Mouse (Mus musculus) kidney, adult 2 months (tissue): ENCODE data around the gene Irf2. TPM values are rescaled to one million over a fixed set of nuclear protein-coding genes. Genes with fewer than 3 reads are reported as not detected.
"Not testable (repeated sequence)": the region's sequence is repeated elsewhere in the genome, so short reads cannot be mapped to it uniquely, and the experiment has no call there.

ENCODE experiments used
- DNase-seq: peaks from one replicate; pipeline ENCODE4 v3.0.0; 2021
- H3K27ac ChIP-seq: fragments of 200-500 bp; 2 replicates; pipeline ENCODE4 v1.5.1; 2012; ENCODE audit warnings: low read depth, low read length, control low read depth, inconsistent platforms; ENCODE audit not compliant: insufficient read depth
- H3K27me3 ChIP-seq: fragments of 200-500 bp; replicated peaks from 2 replicates; pipeline ENCODE4 v1.6.1; 2012; ENCODE audit warnings: mild to moderate bottlenecking, moderate library complexity, low read length, inconsistent platforms; ENCODE audit not compliant: control insufficient read depth, insufficient read depth
- H3K36me3 ChIP-seq: fragments of 200-500 bp; 2 replicates; pipeline ENCODE4 v1.6.1; 2012; ENCODE audit warnings: mild to moderate bottlenecking, moderate library complexity, low read length, inconsistent platforms; ENCODE audit not compliant: control insufficient read depth, insufficient read depth
- H3K4me1 ChIP-seq: fragments of 200-500 bp; 2 replicates; pipeline ENCODE4 v1.6.1; 2011; ENCODE audit warnings: low read length; ENCODE audit not compliant: control insufficient read depth, insufficient read depth
- H3K4me3 ChIP-seq: fragments of 200-500 bp; 2 replicates; pipeline ENCODE4 v1.5.1; 2011; ENCODE audit warnings: mild to moderate bottlenecking, low read depth, low read length, control low read depth; ENCODE audit not compliant: insufficient read depth
- CTCF ChIP-seq: fragments of 200-500 bp; conservative IDR thresholded peaks from 2 replicates; pipeline ENCODE4 v1.5.1; 2011; ENCODE audit warnings: low read depth, mild to moderate bottlenecking, control low read depth, low read length, moderate library complexity, mixed read lengths; ENCODE audit not compliant: insufficient read depth, insufficient read length
- POLR2A ChIP-seq: fragments of 200-500 bp; IDR thresholded peaks from one replicate; pipeline ENCODE4 v1.6.1; 2011; ENCODE audit warnings: low read depth, low read length, control low read depth
- WGBS: fragments of 180-500 bp; shearing (Covaris S2); methylation state at CpG from one replicate; pipeline ENCODE4 v1.1.7; 2018; 5-methylcytosine and 5-hydroxymethylcytosine counted together
- polyA plus RNA-seq: library from polyadenylated mRNA; depleted of rRNA; stranded (reverse); fragments of >200 nt; gene quantifications from 2 replicates; pipeline ENCODE4 v1.2.3, GENCODE M21; 2012

Gene Irf2
- polyA plus RNA-seq, 1 experiment = 12.6 TPM

GRCm38 (mm10) chr8:46722536-46722935, 17.0 kb upstream of the Irf2 start:
- Histone ChIP-seq H3K27ac (no peak overlapping the region), H3K4me3 (no peak overlapping the region), H3K4me1 (no peaks in the 10 kb centered on the region), H3K27me3 (no peaks in the 10 kb centered on the region), H3K36me3 (no peaks in the 10 kb centered on the region)
- TF ChIP-seq POLR2A (no peak), CTCF (no peak)
- 57% methylated on average over 2 of the region's 2 CpGs for WGBS
- no peak for DNase-seq

- no peaks in the 10 kb centered on the region for H3K36me3 ChIP-seq
- no peak overlapping the region for H3K4me3 ChIP-seq
- no peaks in the 10 kb centered on the region for H3K27me3 ChIP-seq
- H3K4me1 ChIP-seq = no peaks in the 10 kb centered on the region
- H3K27ac ChIP-seq = no peak overlapping the region
- TF ChIP-seq CTCF = no peak
- TF ChIP-seq POLR2A = no peak
- 90% methylated on average over 2 of the region's 2 CpGs for WGBS
- DNase-seq = no peak
These were observed 13.1 kb upstream of the Irf2 start for GRCm38 (mm10) chr8:46726383-46726782.

DNA sequence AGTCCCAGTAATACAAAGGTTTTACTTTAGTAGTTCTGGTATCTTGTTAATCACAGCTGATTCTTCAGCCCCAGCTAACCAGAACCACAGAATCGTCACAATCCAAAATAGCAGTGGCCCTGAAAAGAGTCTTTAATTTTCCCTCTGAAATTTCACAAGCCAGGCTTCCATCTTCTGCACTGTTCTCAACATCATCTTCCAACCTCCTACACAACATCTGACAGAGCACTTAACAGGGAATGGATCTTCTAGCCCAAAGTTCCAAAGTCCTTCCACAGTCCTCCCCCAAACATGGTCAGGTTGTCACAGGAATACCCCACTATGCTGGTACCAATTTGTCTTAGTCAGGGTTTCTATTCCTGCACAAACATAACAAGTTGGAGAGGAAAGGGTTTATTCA, 9.9 kb upstream of the Irf2 start:
- H3K4me3 ChIP-seq, DNase-seq, H3K27ac ChIP-seq, H3K36me3 ChIP-seq, H3K4me1 ChIP-seq, H3K27me3 ChIP-seq: not testable (repeated sequence)
- 84% methylated on average over 1 of the region's 1 CpGs for WGBS

DNA sequence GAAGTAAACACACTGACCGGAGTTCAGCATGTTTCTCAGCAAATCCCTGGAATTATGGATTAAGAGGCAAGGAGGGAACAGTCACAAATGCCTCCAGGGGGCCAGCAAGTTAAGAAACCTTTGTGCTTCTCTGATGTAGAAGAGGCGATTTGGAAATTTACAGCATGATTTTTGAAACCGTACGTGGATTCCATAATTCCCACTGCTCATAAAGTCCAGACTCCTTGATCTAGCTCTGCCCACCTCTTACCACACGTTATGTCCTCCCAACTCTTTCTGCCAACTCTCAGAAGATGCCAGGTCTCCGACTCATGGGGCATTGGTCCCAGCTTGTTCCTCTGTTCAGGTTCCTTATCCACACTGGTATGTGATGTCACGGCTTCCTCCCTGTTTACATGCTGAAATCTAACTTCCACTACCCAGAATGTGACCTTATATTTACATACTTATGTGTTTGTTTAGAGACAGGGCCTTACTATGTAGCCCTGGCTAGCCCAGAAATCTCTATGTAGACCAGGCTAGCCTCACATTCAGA, 7.1 kb upstream of the Irf2 start:
- WGBS = 86% methylated on average over 7 of the region's 7 CpGs
- Histone ChIP-seq H3K4me3 (no peak overlapping the region), H3K27ac (no peak overlapping the region), H3K36me3 (no peaks in the 10 kb centered on the region), H3K27me3 (no peaks in the 10 kb centered on the region), H3K4me1 (no peaks in the 10 kb centered on the region)
- TF ChIP-seq POLR2A (no peak), CTCF (no peak)
- no peak for DNase-seq

GRCm38 (mm10) chr8:46733603-46734002, 5.9 kb upstream of the Irf2 start:
- no peaks in the 10 kb centered on the region for H3K4me1 ChIP-seq
- no peaks in the 10 kb centered on the region for H3K36me3 ChIP-seq
- H3K4me3 ChIP-seq = no peak overlapping the region
- WGBS = 72% methylated on average over 8 of the region's 8 CpGs
- H3K27me3 ChIP-seq = no peaks in the 10 kb centered on the region
- DNase-seq = no peak
- no peak overlapping the region for H3K27ac ChIP-seq
- TF ChIP-seq CTCF (no peak), POLR2A (no peak)

DNA sequence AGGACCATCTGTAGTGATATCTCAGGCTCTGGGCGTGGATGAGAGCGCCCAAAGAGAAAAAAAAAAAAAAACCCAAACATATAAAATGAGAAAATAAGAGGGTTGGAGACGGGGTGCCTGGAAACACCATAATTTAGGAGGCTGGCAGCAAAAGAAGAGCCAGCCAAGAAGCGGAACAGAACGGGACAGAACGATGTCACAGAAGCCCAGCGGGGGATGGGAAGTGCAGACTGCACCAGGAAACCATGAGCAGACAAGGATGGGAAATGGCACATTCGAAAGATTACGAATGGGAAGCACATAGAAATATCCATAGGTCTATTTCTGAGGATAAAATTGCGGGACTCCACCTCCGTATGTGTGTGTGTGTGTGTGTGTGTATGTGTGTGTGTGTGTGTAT, 4.0 kb upstream of the Irf2 start:
- DNase-seq = no peak
- no peak for TF ChIP-seq POLR2A
- TF ChIP-seq CTCF = no peak
- WGBS = 79% methylated on average over 11 of the region's 11 CpGs
- Histone ChIP-seq H3K4me1 (no peaks in the 10 kb centered on the region), H3K36me3 (no peaks in the 10 kb centered on the region), H3K4me3 (no peak overlapping the region), H3K27me3 (no peaks in the 10 kb centered on the region), H3K27ac (no peak overlapping the region)

GRCm38 (mm10) chr8:46736260-46736659, 3.3 kb upstream of the Irf2 start:
- WGBS = 81% methylated on average over 3 of the region's 3 CpGs
- Histone ChIP-seq H3K27ac (no peak overlapping the region), H3K4me1 (no peaks in the 10 kb centered on the region), H3K4me3 (no peak overlapping the region), H3K27me3 (no peaks in the 10 kb centered on the region), H3K36me3 (no peaks in the 10 kb centered on the region)
- TF ChIP-seq CTCF (peak; percentile 20; the same call in 1 of the 2 replicates), POLR2A (no peak)
- DNase-seq = no peak

DNA sequence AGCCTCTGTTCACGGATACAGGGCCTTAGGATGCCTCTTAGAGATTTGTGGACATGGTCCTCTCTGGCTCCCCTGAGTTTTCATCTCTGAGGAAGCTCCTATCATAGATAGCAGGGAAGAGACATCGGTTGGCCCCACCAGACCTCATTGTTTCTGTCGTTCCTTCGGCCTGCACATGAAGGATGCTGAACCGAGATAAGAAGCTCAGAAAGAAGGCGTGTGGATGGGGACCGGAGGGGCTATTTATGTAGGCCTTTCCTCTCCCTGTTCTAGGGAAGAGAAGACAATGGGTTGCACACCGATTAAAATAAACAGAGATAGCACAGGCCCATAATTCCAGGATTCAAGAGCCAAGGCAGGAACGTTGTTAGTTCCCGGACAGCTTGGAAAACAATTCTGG, 2.1 kb upstream of the Irf2 start:
- Histone ChIP-seq H3K4me3 (no peak overlapping the region), H3K27me3 (no peaks in the 10 kb centered on the region), H3K36me3 (no peaks in the 10 kb centered on the region), H3K4me1 (no peaks in the 10 kb centered on the region; the same call in 1 of the 2 replicates), H3K27ac (no peak overlapping the region)
- DNase-seq = no peak
- 82% methylated on average over 10 of the region's 10 CpGs for WGBS
- TF ChIP-seq POLR2A (no peak), CTCF (no peak)
